ENCODE assay signal across 23 mouse cellular contexts in genomic region chr12:14137046-14137445, GRCm38 (mm10). TPM values are rescaled to one million over a fixed set of nuclear protein-coding genes. Genes with fewer than 3 reads are reported as not detected.
A peak's percentile ranks its signal among the peaks of the same experiment; 100 is the strongest.
DNase-seq lines count a peak whose midpoint lies in the region; ATAC-seq lines count a peak whose summit lies in the region.
"Had no signal": no experiment of that assay in that cellular context is flagged by ENCODE, and none has a peak within 500 bp of the region (broad histone marks: within the 10 kb centered on the region; RNA-seq: fewer than 3 reads in every experiment).

No protein-coding gene starts in this region.

- no peaks in the 10 kb centered on the region for H3K27me3 ChIP-seq in midbrain, embryonic 13.5 days
- H3K27me3 ChIP-seq in hindbrain, embryonic 14.5 days (ENCODE audit: control insufficient read depth, insufficient read depth, low read length): no peaks in the 10 kb centered on the region
- H3K27me3 ChIP-seq: forebrain, embryonic 13.5 days; hindbrain, embryonic 12.5 days; intestine, embryonic 15.5 days; Patski had no signal

- H3K27ac ChIP-seq in midbrain, embryonic 13.5 days: no peak overlapping the region
- no peak overlapping the region for H3K27ac ChIP-seq in hindbrain, embryonic 14.5 days
- H3K27ac ChIP-seq: forebrain, embryonic 10.5 days; forebrain, embryonic 13.5 days; heart, adult 2 months; hindbrain, embryonic 12.5 days; intestine, embryonic 15.5 days had no signal

- 88% methylated on average over 1 of the region's 1 CpGs for WGBS in midbrain, embryonic 13.5 days
- 89% methylated on average over 1 of the region's 1 CpGs for WGBS in hindbrain, embryonic 14.5 days

- H3K4me3 ChIP-seq in midbrain, embryonic 13.5 days (replicated peaks): no peak overlapping the region
- H3K4me3 ChIP-seq in hindbrain, embryonic 14.5 days (replicated peaks; ENCODE audit: low read length): no peak overlapping the region
- H3K4me3 ChIP-seq: forebrain, embryonic 10.5 days; forebrain, embryonic 13.5 days; heart, adult 2 months; hindbrain, embryonic 12.5 days; intestine, embryonic 15.5 days had no signal

- no peak overlapping the region for H3K9ac ChIP-seq in midbrain, embryonic 13.5 days (replicated peaks)
- H3K9ac ChIP-seq in hindbrain, embryonic 14.5 days: no peak overlapping the region
- H3K9ac ChIP-seq: forebrain, embryonic 13.5 days; hindbrain, embryonic 12.5 days; intestine, embryonic 15.5 days had no signal

- peak; percentile 51 for DNase-seq in adrenal gland, adult 2 months
- no peak for DNase-seq in adrenal gland, adult 18-20 months (ENCODE audit: low spot score in 2 of 2)
- DNase-seq in 3T3-L1 (ENCODE audit: low read depth, low spot score): peak; percentile 44
- DNase-seq in NIH3T3 (ENCODE audit: low read depth): peak; percentile 22
- DNase-seq in hindbrain, embryonic 14.5 days (ENCODE audit: low spot score): no peak
- DNase-seq: cerebellum, adult 18-20 months; cerebellum, adult 9-10 months; cerebellum, postnatal 14 days; gastrocnemius, postnatal 10 days; gastrocnemius, postnatal 36 days; heart, adult 2 months; kidney, adult 11 months had no signal

- H3K9me3 ChIP-seq in midbrain, embryonic 13.5 days: no peaks in the 10 kb centered on the region
- H3K9me3 ChIP-seq in hindbrain, embryonic 14.5 days (ENCODE audit: control insufficient read depth, low read length): no peaks in the 10 kb centered on the region
- H3K9me3 ChIP-seq: forebrain, embryonic 10.5 days; forebrain, embryonic 13.5 days; hindbrain, embryonic 12.5 days; intestine, embryonic 15.5 days had no signal

- no peak for ATAC-seq in midbrain, embryonic 13.5 days
- ATAC-seq in hindbrain, embryonic 14.5 days (ENCODE audit: low FRiP score): no peak
- ATAC-seq: forebrain, embryonic 13.5 days; forebrain, embryonic 16.5 days; hindbrain, embryonic 16.5 days; intestine, embryonic 15.5 days; Patski had no signal

- H3K36me3 ChIP-seq in midbrain, embryonic 13.5 days: no peaks in the 10 kb centered on the region
- no peaks in the 10 kb centered on the region for H3K36me3 ChIP-seq in hindbrain, embryonic 14.5 days (replicated peaks; ENCODE audit: control insufficient read depth, insufficient read depth)
- H3K36me3 ChIP-seq: forebrain, embryonic 10.5 days; hindbrain, embryonic 12.5 days; intestine, embryonic 15.5 days had no signal

- no peaks in the 10 kb centered on the region for H3K4me1 ChIP-seq in midbrain, embryonic 13.5 days (replicated peaks)
- H3K4me1 ChIP-seq in hindbrain, embryonic 14.5 days (replicated peaks; ENCODE audit: control insufficient read depth, insufficient read depth, low read length): no peaks in the 10 kb centered on the region
- H3K4me1 ChIP-seq: forebrain, embryonic 10.5 days; forebrain, embryonic 13.5 days; hindbrain, embryonic 12.5 days; intestine, embryonic 15.5 days had no signal

- H3K4me2 ChIP-seq in midbrain, embryonic 13.5 days (replicated peaks): no peak overlapping the region
- no peak overlapping the region for H3K4me2 ChIP-seq in hindbrain, embryonic 14.5 days (replicated peaks)
- H3K4me2 ChIP-seq: forebrain, embryonic 13.5 days; heart, embryonic 11.5 days; hindbrain, embryonic 12.5 days; intestine, embryonic 15.5 days had no signal

RNA-seq across cellular contexts. Expression of gene Fam84a, which starts 14.8 kb away (rescaled TPM):
- total RNA-seq in adrenal gland, adult 2 months (2021): 10 to 100 TPM in 1 of 2 experiments, 1 to 10 TPM in 1; 2.0 to 12.9 TPM
- polyA plus RNA-seq in adrenal gland, adult 2 months (2012; rRNA removed): 9.2 and 15.0 TPM in 2 replicates
- total RNA-seq in adrenal gland, adult 18-20 months (2021): 10 to 100 TPM in 1 of 2 experiments, 1 to 10 TPM in 1; 2.5 to 13.8 TPM
- 41.8 and 48.4 TPM in 2 replicates for polyA plus RNA-seq in midbrain, embryonic 13.5 days (2015; fragmentation: Nextera tagmentation; extraction: Ambion mirVana)
- polyA plus RNA-seq in hindbrain, embryonic 14.5 days (2014; fragmentation: Nextera tagmentation; extraction: Ambion mirVana): 75.3 and 87.5 TPM in 2 replicates
- total RNA-seq: gastrocnemius, postnatal 36 days; granulocyte monocyte progenitor cell, adult 5-6 weeks; hematopoietic stem cell, adult 5-6 weeks had no signal

Comparison
In these comparisons a context has a peak if more than half of its experiments do, and no peak if none do; other contexts are left out.
1. DNase-seq: peak in adrenal gland, adult 2 months (single experiment), 3T3-L1 (single experiment) and NIH3T3 (single experiment); none in adrenal gland, adult 18-20 months (0 of 2) and hindbrain, embryonic 14.5 days (single experiment).